Mouse (Mus musculus) kidney, adult 8-10 months (tissue): ENCODE results near the gene Wdfy3.
"Not testable (repeated sequence)": the region's sequence is repeated elsewhere in the genome, so short reads cannot be mapped to it uniquely, and the experiment has no call there.

Source experiments
- DNase-seq, 2 experiments: peaks; one replicate each; pipeline ENCODE4 v3.0.0; 2022

Gene Wdfy3

GRCm38 (mm10) chr5:101937909-101938596, 131.7 kb downstream of the Wdfy3 start:
- no peak for DNase-seq

GRCm38 (mm10) chr5:101937362-101937761, 132.4 kb downstream of the Wdfy3 start:
- DNase-seq = peak in 1 of 2 experiments; percentile 12

- DNase-seq = peak; percentile 61 to 65
Measured at GRCm38 (mm10) chr5:101935893-101936292, 133.8 kb downstream of the Wdfy3 start.

GRCm38 (mm10) chr5:101934629-101935028, 135.1 kb downstream of the Wdfy3 start:
- DNase-seq = no peak

- peak in 1 of 2 experiments; percentile 12 for DNase-seq
Measured at GRCm38 (mm10) chr5:101932971-101933810, 136.5 kb downstream of the Wdfy3 start.

GRCm38 (mm10) chr5:101931997-101932396, 137.7 kb downstream of the Wdfy3 start:
- DNase-seq = no peak

- no peak for DNase-seq
Measured at GRCm38 (mm10) chr5:101926311-101926710, 143.4 kb downstream of the Wdfy3 start.

GRCm38 (mm10) chr5:101923710-101924109, 146.0 kb downstream of the Wdfy3 start:
- no peak for DNase-seq

GRCm38 (mm10) chr5:101919559-101919958, 150.2 kb downstream of the Wdfy3 start:
- DNase-seq = no peak

GRCm38 (mm10) chr5:101909468-101909867, 160.3 kb downstream of the Wdfy3 start:
- no peak for DNase-seq

- no peak for DNase-seq
Measured at GRCm38 (mm10) chr5:101905624-101906023, 164.1 kb downstream of the Wdfy3 start.

GRCm38 (mm10) chr5:101904841-101905240, 164.9 kb downstream of the Wdfy3 start:
- DNase-seq = not testable (repeated sequence)

GRCm38 (mm10) chr5:101902686-101903085, 167.0 kb downstream of the Wdfy3 start:
- no peak for DNase-seq

GRCm38 (mm10) chr5:101899981-101900380, 169.7 kb downstream of the Wdfy3 start:
- DNase-seq = no peak

- no peak for DNase-seq
Measured at GRCm38 (mm10) chr5:101896784-101897183, 172.9 kb downstream of the Wdfy3 start.

- DNase-seq = peak in 1 of 2 experiments; percentile 14
Measured at GRCm38 (mm10) chr5:101895717-101896645, 173.7 kb downstream of the Wdfy3 start.

GRCm38 (mm10) chr5:101895119-101895518, 174.6 kb downstream of the Wdfy3 start:
- DNase-seq = no peak

GRCm38 (mm10) chr5:101893820-101894515, 175.8 kb downstream of the Wdfy3 start:
- DNase-seq = no peak

GRCm38 (mm10) chr5:101891694-101892416, 177.9 kb downstream of the Wdfy3 start:
- DNase-seq = no peak

- DNase-seq = no peak
Measured at GRCm38 (mm10) chr5:101887989-101888388, 181.7 kb downstream of the Wdfy3 start.

GRCm38 (mm10) chr5:101885039-101885438, 184.7 kb downstream of the Wdfy3 start:
- no peak for DNase-seq

GRCm38 (mm10) chr5:101882191-101882590, 187.5 kb downstream of the Wdfy3 start:
- no peak for DNase-seq
